Comparison of ENCODE assay signal across 8 mouse cellular contexts in the genomic region with DNA sequence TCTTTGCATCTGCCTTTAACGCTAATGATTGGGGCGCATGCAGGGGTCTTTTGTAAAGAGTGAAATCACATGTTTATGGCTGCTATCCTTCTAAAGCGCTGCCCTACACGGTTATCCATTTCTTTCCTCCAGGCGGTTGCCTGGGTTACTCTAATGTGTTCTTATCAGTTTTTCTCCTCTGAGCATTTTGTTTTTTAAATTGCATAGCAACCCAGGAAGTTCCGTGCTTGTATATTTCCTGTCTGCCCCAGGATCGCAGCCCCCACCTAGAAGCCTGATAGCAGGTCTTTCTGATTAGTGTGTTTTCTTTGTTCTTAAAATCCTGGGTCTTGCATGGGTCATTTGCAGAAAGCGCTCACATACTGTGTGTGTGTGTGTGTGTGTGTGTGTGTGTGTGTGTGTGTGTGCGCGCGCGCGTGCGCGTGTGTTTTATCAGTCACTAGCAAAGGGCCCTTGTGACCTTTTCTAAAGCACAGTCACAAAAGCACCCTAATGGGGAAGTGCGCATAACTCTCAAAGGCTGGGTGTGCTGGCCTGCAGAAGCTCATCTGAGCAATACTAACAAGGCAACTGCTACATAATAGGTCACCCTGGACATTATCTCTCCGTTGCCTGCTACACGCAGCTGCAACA. TPM values are rescaled to one million over a fixed set of nuclear protein-coding genes. Genes with fewer than 3 reads are reported as not detected.
DNase-seq lines count a peak whose midpoint lies in the region; ATAC-seq and TF ChIP-seq lines count a peak whose summit lies in the region.

No protein-coding gene starts in this region.

- H3K9ac ChIP-seq in heart, embryonic 14.5 days (ENCODE audit: low read length): 0 out of 2 replicates have a peak overlapping the region, but pooled peaks have one; percentile 14
- peak overlapping the region; percentile 14; the same call in 1 of the 2 replicates for H3K9ac ChIP-seq in MEL (ENCODE audit: control insufficient read depth, low read depth, low read length, poor library complexity, severe bottlenecking)
- no peak overlapping the region for H3K9ac ChIP-seq in hindbrain, embryonic 14.5 days
- H3K9ac ChIP-seq in midbrain, embryonic 15.5 days: no peak overlapping the region

- 40% methylated on average over 18 of the region's 18 CpGs for WGBS in heart, embryonic 14.5 days
- WGBS in hindbrain, embryonic 14.5 days: 57% methylated on average over 18 of the region's 18 CpGs
- 72% methylated on average over 18 of the region's 18 CpGs for WGBS in midbrain, embryonic 15.5 days

- H3K4me3 ChIP-seq in heart, embryonic 14.5 days (ENCODE audit: control insufficient read depth in 1 of 2, insufficient read depth in 1 of 2, low read depth in 1 of 2, low read length in 2 of 2): peak overlapping the region in 1 of 2 experiments; percentile 14; a peak in 1 of 4 replicates
- peak overlapping the region in 1 of 2 experiments; percentile 34; a peak in 2 of 4 replicates for H3K4me3 ChIP-seq in MEL (ENCODE audit: control insufficient read depth in 1 of 2, insufficient read depth in 1 of 2, low read depth in 2 of 2, low read length in 2 of 2)
- no peak overlapping the region for H3K4me3 ChIP-seq in hindbrain, embryonic 14.5 days (replicated peaks; ENCODE audit: low read length)
- no peak overlapping the region for H3K4me3 ChIP-seq in midbrain, embryonic 15.5 days

- no peaks in the 10 kb centered on the region for H3K9me3 ChIP-seq in heart, embryonic 14.5 days (ENCODE audit: control insufficient read depth, low read length)
- H3K9me3 ChIP-seq in MEL (replicated peaks; ENCODE audit: insufficient read depth, low read length): no peaks in the 10 kb centered on the region
- H3K9me3 ChIP-seq in hindbrain, embryonic 14.5 days (ENCODE audit: control insufficient read depth, low read length): no peaks in the 10 kb centered on the region
- H3K9me3 ChIP-seq in midbrain, embryonic 15.5 days: no peaks in the 10 kb centered on the region

- no peaks in the 10 kb centered on the region for H3K36me3 ChIP-seq in heart, embryonic 14.5 days (ENCODE audit: control insufficient read depth, insufficient read depth, low read length)
- H3K36me3 ChIP-seq in MEL (ENCODE audit: control insufficient read depth in 1 of 2, insufficient read depth in 2 of 2, low read length in 2 of 2): peaks cover 0 to 2% of the 10 kb centered on the region in 2 experiments; a peak in 1 of 4 replicates
- H3K36me3 ChIP-seq in hindbrain, embryonic 14.5 days (replicated peaks; ENCODE audit: control insufficient read depth, insufficient read depth): no peaks in the 10 kb centered on the region
- no peaks in the 10 kb centered on the region for H3K36me3 ChIP-seq in midbrain, embryonic 15.5 days (replicated peaks)

- H3K4me1 ChIP-seq in heart, embryonic 14.5 days (ENCODE audit: control insufficient read depth in 2 of 2, insufficient read depth in 2 of 2, low read length in 2 of 2): peaks cover 4 to 26% of the 10 kb centered on the region in 2 experiments; a peak in 3 of 4 replicates
- H3K4me1 ChIP-seq in MEL (ENCODE audit: control insufficient read depth in 1 of 2, insufficient read depth in 2 of 2, low read length in 2 of 2): peaks cover 0 to 13% of the 10 kb centered on the region in 2 experiments; a peak in 1 of 4 replicates
- H3K4me1 ChIP-seq in hindbrain, embryonic 14.5 days (replicated peaks; ENCODE audit: control insufficient read depth, insufficient read depth, low read length): peaks cover 3% of the 10 kb centered on the region; the same call in 1 of the 2 replicates
- H3K4me1 ChIP-seq in midbrain, embryonic 15.5 days: no peaks in the 10 kb centered on the region

- DNase-seq in heart, adult 8-10 months (ENCODE audit: low spot score): no peak
- peak; percentile 58 for DNase-seq in MEL (ENCODE audit: low read depth, low spot score)
- DNase-seq in hindbrain, embryonic 14.5 days (ENCODE audit: low spot score): no peak
- DNase-seq in urinary bladder, adult 2 months (ENCODE audit: low spot score): no peak
- no peak for DNase-seq in layer of hippocampus, adult 8-10 months (ENCODE audit: low spot score in 2 of 2)
- DNase-seq in kidney, adult 18-20 months: no peak

- TF ChIP-seq EP300 in MEL (IDR thresholded peaks at IDR 0.05; ENCODE audit: low read depth in 1 of 2, low read length in 2 of 2): no peak

- TF ChIP-seq CTCF in MEL (IDR thresholded peaks at IDR 0.05 in 2 of 3, conservative IDR thresholded peaks at IDR 0.05 in 1 of 3; ENCODE audit: control insufficient read depth in 1 of 3, insufficient read depth in 1 of 3, low read depth in 2 of 3, low read length in 3 of 3, poor library complexity in 1 of 3, severe bottlenecking in 1 of 3): no peak

- no peak for TF ChIP-seq POLR2A in MEL (IDR thresholded peaks at IDR 0.05; ENCODE audit: control insufficient read depth in 1 of 2, insufficient read depth in 1 of 2, low read depth in 1 of 2, low read length in 2 of 2, poor library complexity in 1 of 2)

- H3K27ac ChIP-seq in heart, embryonic 14.5 days (replicated peaks in 1 of 2; ENCODE audit: control insufficient read depth in 1 of 2, insufficient read depth in 1 of 2, low read depth in 2 of 2, low read length in 2 of 2): peak overlapping the region in 1 of 2 experiments; percentile 20; a peak in 1 of 4 replicates
- H3K27ac ChIP-seq in MEL (ENCODE audit: control insufficient read depth, low read depth, low read length): no peak overlapping the region; the same call in 1 of the 2 replicates
- H3K27ac ChIP-seq in hindbrain, embryonic 14.5 days: 0 out of 2 replicates have a peak overlapping the region, but pooled peaks have one; percentile 22
- no peak overlapping the region for H3K27ac ChIP-seq in midbrain, embryonic 15.5 days

- H3K79me2 ChIP-seq in MEL (ENCODE audit: control insufficient read depth, insufficient read depth, low read length, poor library complexity): no peaks in the 10 kb centered on the region

- no peaks in the 10 kb centered on the region for H3K27me3 ChIP-seq in heart, embryonic 14.5 days (ENCODE audit: control insufficient read depth, insufficient read depth, low read length)
- no peaks in the 10 kb centered on the region for H3K27me3 ChIP-seq in MEL (ENCODE audit: control insufficient read depth in 1 of 2, insufficient read depth in 2 of 2, low read length in 2 of 2)
- no peaks in the 10 kb centered on the region for H3K27me3 ChIP-seq in hindbrain, embryonic 14.5 days (ENCODE audit: control insufficient read depth, insufficient read depth, low read length)
- no peaks in the 10 kb centered on the region for H3K27me3 ChIP-seq in midbrain, embryonic 15.5 days (replicated peaks)

- no peak for TF ChIP-seq RAD21 in MEL (IDR thresholded peaks at IDR 0.05; ENCODE audit: low read depth, low read length)

- peak overlapping the region; percentile 45 for H3K4me2 ChIP-seq in heart, embryonic 14.5 days (ENCODE audit: low read length)
- 0 out of 2 replicates have a peak overlapping the region, but pooled peaks have one; percentile 18 for H3K4me2 ChIP-seq in hindbrain, embryonic 14.5 days (replicated peaks)
- peak overlapping the region; percentile 6; the same call in 1 of the 2 replicates for H3K4me2 ChIP-seq in midbrain, embryonic 15.5 days

- ATAC-seq in heart, embryonic 14.5 days (ENCODE audit: insufficient number of reproducible peaks, insufficient read depth, low FRiP score, low read depth): peak; percentile 35; the same call in 1 of the 2 replicates
- ATAC-seq in hindbrain, embryonic 14.5 days (ENCODE audit: low FRiP score): 0 out of 2 replicates have a peak, but pooled peaks have one; percentile 49
- ATAC-seq in midbrain, embryonic 15.5 days (replicated peaks): peak; percentile 75

TF ChIP-seq in MEL, 35 proteins besides CTCF, POLR2A, EP300 and RAD21:
- peak; percentile 58 for TF ChIP-seq NRF1 (IDR thresholded peaks at IDR 0.05; ENCODE audit: insufficient read depth, low read depth, low read length, poor library complexity, severe bottlenecking)
- 0 out of 2 replicates have a peak, but pooled peaks have one; percentile 32 for TF ChIP-seq SIN3A (IDR thresholded peaks at IDR 0.05; ENCODE audit: low read length)
- no peak for TF ChIP-seq JUND (IDR thresholded peaks at IDR 0.05; ENCODE audit: low read depth, low read length)
- no peak for TF ChIP-seq TCF12 (IDR thresholded peaks at IDR 0.05; ENCODE audit: low read depth, low read length)
- no peak for TF ChIP-seq MEF2A (IDR thresholded peaks at IDR 0.05; ENCODE audit: extremely low read depth, insufficient replicate concordance, low read depth, low read length, poor library complexity, severe bottlenecking)

RNA-seq across cellular contexts. Expression of gene Myl1, which starts 42.5 kb away (rescaled TPM):
- 491 and 610 TPM in 2 replicates for polyA plus RNA-seq in heart, embryonic 14.5 days (2014; fragmentation: Nextera tagmentation; extraction: Ambion mirVana)
- total RNA-seq in heart, adult 8-10 months (2022): 10 to 100 TPM; 29.3 to 41.7 (median 34.9) TPM
- total RNA-seq in MEL (2012; rRNA removed): not detected in 2 replicates
- not detected for polyA plus RNA-seq in MEL (2012; ENCODE audit: insufficient read depth in 1 of 2, insufficient read length in 2 of 2, low read depth in 1 of 2, low replicate concordance in 2 of 2, missing spikeins in 1 of 2)
- 0.27 and 1.6 TPM in 2 replicates for polyA plus RNA-seq in hindbrain, embryonic 14.5 days (2014; fragmentation: Nextera tagmentation; extraction: Ambion mirVana)
- 0.66 and 0.81 TPM in 2 replicates for polyA plus RNA-seq in midbrain, embryonic 15.5 days (2015; fragmentation: Nextera tagmentation; extraction: Ambion mirVana)
- polyA plus RNA-seq in urinary bladder, adult 2 months (2012; rRNA removed): 1.8 and 1.9 TPM in 2 replicates
- 1 to 10 TPM in 1 of 4 experiments, under 1 TPM in 3; 0.57 to 3.9 (median 0.89) TPM for total RNA-seq in layer of hippocampus, adult 8-10 months (2022)

RNA-seq across cellular contexts. Expression of gene Lancl1, which starts 51.0 kb away (rescaled TPM):
- 80.4 and 85.4 TPM in 2 replicates for polyA plus RNA-seq in heart, embryonic 14.5 days (2014; fragmentation: Nextera tagmentation; extraction: Ambion mirVana)
- 10 to 100 TPM; 34.5 to 38.8 (median 38.0) TPM for total RNA-seq in heart, adult 8-10 months (2022)
- 29.3 and 32.2 TPM in 2 replicates for total RNA-seq in MEL (2012; rRNA removed)
- polyA plus RNA-seq in MEL (2012; ENCODE audit: insufficient read depth in 1 of 2, insufficient read length in 2 of 2, low read depth in 1 of 2, low replicate concordance in 2 of 2, missing spikeins in 1 of 2): 10 to 100 TPM in 1 of 2 experiments, not detected in 1; 50.3 TPM
- 196 and 197 TPM in 2 replicates for polyA plus RNA-seq in hindbrain, embryonic 14.5 days (2014; fragmentation: Nextera tagmentation; extraction: Ambion mirVana)
- 164 and 175 TPM in 2 replicates for polyA plus RNA-seq in midbrain, embryonic 15.5 days (2015; fragmentation: Nextera tagmentation; extraction: Ambion mirVana)
- polyA plus RNA-seq in urinary bladder, adult 2 months (2012; rRNA removed): 95.6 and 133 TPM in 2 replicates
- total RNA-seq in layer of hippocampus, adult 8-10 months (2022): 100 to 1,000 TPM; 192 to 212 (median 195) TPM

Comparison
In these comparisons a context has a peak if more than half of its experiments do, and no peak if none do; other contexts are left out.
1. H3K9ac ChIP-seq: peak in heart, embryonic 14.5 days (single experiment) and MEL (single experiment); none in hindbrain, embryonic 14.5 days (single experiment) and midbrain, embryonic 15.5 days (single experiment).
2. RNA of gene Myl1, which starts 42.5 kb away (polyA plus RNA-seq): 491 to 610 TPM in heart, embryonic 14.5 days; 1.8 to 1.9 TPM in urinary bladder, adult 2 months, 0.27 to 1.6 TPM in hindbrain, embryonic 14.5 days, 0.66 to 0.81 TPM in midbrain, embryonic 15.5 days and not detected in MEL; every median in the first group is over 100 times any median in the second.
3. Peak in every context shown above with its lines, with median percentiles within 50 percentile points of each other: ATAC-seq and H3K4me2 ChIP-seq.